Mouse (Mus musculus) layer of hippocampus, adult 9-10 months (tissue): ENCODE measurements at regions not wholly inside any gene's neighbourhood (a gene's known extent, or its start where the extent isn't known, plus 50 kb on each side); places are given as distances from the start of the nearest gene placed in this dataset.

Experiments used
- DNase-seq: peaks from one replicate; pipeline ENCODE4 v3.0.0; 2022; ENCODE audit warnings: low spot score

- peak; percentile 25 for DNase-seq
These were observed 121.0 kb upstream of the Cblb start for GRCm38 (mm10) chr16:51910046-51910445.

- DNase-seq: no peak
These were observed 119.8 kb upstream of the Cblb start for GRCm38 (mm10) chr16:51911109-51911765.

- DNase-seq: no peak
These were observed 115.7 kb upstream of the Cblb start for GRCm38 (mm10) chr16:51915034-51915928.

GRCm38 (mm10) chr16:51915929-51916308 lies 115.1 kb upstream of the Cblb start:
- DNase-seq: no peak

- no peak for DNase-seq
These were observed 114.7 kb upstream of the Cblb start for GRCm38 (mm10) chr16:51916337-51916736.

GRCm38 (mm10) chr16:51916820-51917219 lies 114.2 kb upstream of the Cblb start:
- no peak for DNase-seq

GRCm38 (mm10) chr16:51917540-51917939 lies 113.5 kb upstream of the Cblb start:
- no peak for DNase-seq

- no peak for DNase-seq
These were observed 110.0 kb upstream of the Cblb start for GRCm38 (mm10) chr16:51921025-51921424.

GRCm38 (mm10) chr16:51922589-51922988 lies 108.4 kb upstream of the Cblb start:
- DNase-seq: no peak

- no peak for DNase-seq
These were observed 105.4 kb upstream of the Cblb start for GRCm38 (mm10) chr16:51925639-51926038.

GRCm38 (mm10) chr16:51933122-51933521 lies 97.9 kb upstream of the Cblb start:
- DNase-seq: no peak

- no peak for DNase-seq
These were observed 97.1 kb upstream of the Cblb start for GRCm38 (mm10) chr16:51933965-51934364.

- peak; percentile 55 for DNase-seq
These were observed 93.7 kb upstream of the Cblb start for GRCm38 (mm10) chr16:51937298-51937697.

GRCm38 (mm10) chr16:51939061-51939460 lies 92.0 kb upstream of the Cblb start:
- no peak for DNase-seq

- DNase-seq: no peak
These were observed 90.5 kb upstream of the Cblb start for GRCm38 (mm10) chr16:51940574-51940973.

GRCm38 (mm10) chr16:51942431-51943130 lies 88.4 kb upstream of the Cblb start:
- no peak for DNase-seq

- DNase-seq: no peak
These were observed 63.8 kb upstream of the Cblb start for GRCm38 (mm10) chr16:51967051-51967845.
